Mouse (Mus musculus) CD4-positive, CD25-positive, alpha-beta regulatory T cell, adult 2 months (primary cell): ENCODE data around the gene Cdk14.
"Not testable (repeated sequence)": the region's sequence is repeated elsewhere in the genome, so short reads cannot be mapped to it uniquely, and the experiment has no call there.

Experiments used
- DNase-seq: peaks from one replicate; pipeline ENCODE4 v3.0.0-alpha.2; 2012; ENCODE audit warnings: low read depth, low spot score

Cdk14 gene

GRCm38 (mm10) chr5:5367550-5367949 is 52.6 kb downstream of the Cdk14 start:
- no peak for DNase-seq

- no peak for DNase-seq
Measured at GRCm38 (mm10) chr5:5365285-5366076, 54.6 kb downstream of the Cdk14 start.

DNA sequence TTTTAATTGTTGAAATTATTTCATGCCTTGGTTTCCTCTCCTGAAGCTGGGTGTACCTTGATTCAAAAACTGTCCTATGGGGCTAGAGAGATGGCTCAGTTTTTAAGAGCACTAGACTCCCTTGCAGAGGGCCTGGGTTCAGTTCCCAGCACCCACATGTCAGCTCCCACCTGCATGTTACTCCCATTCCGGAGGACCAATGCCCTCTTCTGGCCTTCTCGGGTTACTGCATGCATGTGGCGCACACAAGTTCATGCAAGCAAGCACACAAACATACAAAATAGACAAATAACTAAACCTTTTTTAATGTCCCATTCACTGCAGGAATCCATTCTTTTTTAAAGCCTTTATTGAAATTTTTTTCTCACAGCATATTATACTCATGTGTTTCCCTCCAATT is 58.4 kb downstream of the Cdk14 start:
- no peak for DNase-seq

DNA sequence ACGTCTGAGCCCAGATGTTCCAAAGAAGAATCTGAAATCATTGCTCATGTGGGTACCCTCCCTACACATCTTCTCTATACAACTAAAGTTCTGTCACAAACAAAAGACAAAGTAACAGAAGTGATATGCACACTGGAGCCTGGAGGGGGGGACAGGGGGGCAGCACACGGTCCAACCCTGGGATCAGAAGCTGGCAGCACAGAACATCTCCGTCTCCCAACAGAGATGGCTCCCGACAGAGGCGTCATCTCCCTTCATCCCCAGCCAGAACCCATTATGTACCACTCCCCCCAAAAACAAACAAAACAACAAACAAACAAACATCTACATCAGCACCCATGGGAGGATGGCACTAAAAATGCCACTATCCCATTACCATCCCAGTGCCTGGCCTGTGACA is 59.8 kb downstream of the Cdk14 start:
- DNase-seq = no peak

DNA sequence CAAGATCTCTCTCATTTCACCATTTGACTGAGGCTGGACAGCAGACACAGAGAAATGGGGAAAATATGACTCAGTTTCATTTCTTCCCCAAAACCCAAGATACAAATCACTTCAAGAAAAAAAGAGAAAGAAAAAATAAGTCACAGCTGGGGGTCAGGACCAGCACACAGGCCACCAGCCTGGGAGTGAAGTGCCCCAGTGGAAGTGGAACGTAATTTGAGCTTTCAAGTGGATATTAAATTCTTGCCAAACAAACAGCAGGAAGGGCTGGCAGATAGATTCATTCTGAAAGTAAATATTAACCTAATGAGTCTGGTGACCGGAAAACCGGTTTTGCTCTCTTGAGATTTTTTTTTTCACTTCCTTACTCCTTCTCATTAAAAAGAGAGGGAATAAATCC is 60.2 kb downstream of the Cdk14 start:
- DNase-seq = no peak

GRCm38 (mm10) chr5:5359370-5359769 is 60.7 kb downstream of the Cdk14 start:
- no peak for DNase-seq

GRCm38 (mm10) chr5:5358019-5358717 is 61.9 kb downstream of the Cdk14 start:
- DNase-seq = no peak

DNA sequence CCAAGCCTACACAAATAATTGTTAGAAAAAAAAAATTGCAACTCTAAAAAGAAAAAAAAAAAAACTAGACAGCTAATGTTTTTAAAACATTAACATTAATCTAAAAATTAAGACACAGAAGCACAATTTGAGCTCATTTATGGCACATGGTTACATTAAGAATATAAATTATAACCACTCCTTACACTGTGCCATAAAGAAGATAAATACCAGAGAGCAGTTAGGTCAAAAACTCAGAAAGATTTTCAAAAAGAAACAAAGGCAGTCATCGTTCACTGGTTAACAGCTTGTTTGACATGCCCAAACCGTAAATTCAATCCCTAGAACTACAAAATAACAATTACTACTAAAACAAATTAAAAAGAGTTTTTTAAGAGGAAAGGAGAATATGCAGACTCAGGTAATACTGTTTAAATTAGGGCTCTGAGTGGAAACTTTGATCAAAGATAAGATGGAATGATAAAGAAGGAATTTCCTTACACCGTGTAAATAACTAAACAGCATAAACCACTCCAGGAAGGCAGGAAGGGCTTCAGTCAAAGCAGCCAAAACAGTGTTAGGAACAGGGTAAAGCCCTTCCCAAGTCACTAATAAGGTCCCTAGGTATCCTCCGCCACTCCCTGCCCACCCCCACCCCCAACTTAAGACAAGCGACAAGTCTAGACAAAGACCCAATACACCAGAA is 65.3 kb downstream of the Cdk14 start:
- DNase-seq = no peak

DNA sequence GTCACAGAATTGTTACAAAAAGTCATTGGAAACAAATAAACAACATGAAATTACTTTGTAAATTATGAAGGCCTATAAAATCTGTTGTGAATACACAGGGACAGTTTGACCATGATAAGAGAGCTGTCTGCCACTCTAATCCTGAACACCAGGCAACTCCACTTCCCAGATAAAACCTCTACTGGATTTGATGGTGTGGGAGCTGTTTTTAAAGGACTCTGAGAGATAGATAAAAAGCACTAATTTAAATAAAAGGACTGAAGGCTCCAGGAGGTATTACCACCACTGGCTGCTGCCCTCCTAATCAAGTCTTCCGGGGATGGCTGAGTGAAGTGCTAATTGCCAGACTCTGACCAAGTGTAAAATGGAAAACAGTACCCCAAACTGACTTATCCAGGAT is 66.2 kb downstream of the Cdk14 start:
- no peak for DNase-seq

DNA sequence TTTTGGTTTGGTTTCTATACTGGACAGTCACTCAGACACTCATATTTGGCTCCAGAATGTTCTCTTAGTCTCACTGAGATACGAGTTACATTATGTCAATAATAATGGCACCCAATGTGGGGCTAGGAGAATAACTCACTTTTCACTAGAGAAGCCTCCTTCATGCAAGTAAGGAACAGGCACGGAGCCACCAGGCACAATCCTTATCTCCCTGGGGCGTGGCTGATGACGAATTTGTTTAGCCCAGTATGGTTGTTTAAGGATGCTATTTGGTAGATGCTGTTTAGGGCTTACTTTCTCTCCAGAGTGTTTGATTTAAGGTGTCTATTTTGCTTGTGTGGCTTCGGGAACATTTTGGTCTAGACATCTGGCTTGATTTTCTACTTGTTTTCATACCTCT is 75.5 kb downstream of the Cdk14 start:
- DNase-seq = no peak

- DNase-seq = no peak
Measured at GRCm38 (mm10) chr5:5343741-5344140, 76.4 kb downstream of the Cdk14 start.

DNA sequence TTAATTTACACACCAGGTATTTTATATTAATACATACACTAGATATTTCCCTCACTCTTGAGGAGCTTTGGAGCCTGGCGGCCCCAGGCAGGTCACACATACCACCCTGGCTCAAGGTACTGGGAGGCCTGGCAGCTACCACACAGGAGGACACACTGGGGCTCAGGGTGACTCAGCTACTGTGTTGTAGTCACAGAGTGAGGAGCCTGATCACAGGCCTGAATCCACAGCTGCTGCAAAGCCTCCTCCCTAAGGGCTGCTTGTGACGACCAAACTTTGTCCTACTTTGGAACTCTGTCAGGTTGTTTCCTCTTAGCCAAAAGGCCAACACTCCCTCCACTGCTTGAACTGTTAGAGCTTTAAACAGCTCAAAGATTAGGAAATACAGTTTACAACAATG is 76.8 kb downstream of the Cdk14 start:
- DNase-seq = no peak

DNA sequence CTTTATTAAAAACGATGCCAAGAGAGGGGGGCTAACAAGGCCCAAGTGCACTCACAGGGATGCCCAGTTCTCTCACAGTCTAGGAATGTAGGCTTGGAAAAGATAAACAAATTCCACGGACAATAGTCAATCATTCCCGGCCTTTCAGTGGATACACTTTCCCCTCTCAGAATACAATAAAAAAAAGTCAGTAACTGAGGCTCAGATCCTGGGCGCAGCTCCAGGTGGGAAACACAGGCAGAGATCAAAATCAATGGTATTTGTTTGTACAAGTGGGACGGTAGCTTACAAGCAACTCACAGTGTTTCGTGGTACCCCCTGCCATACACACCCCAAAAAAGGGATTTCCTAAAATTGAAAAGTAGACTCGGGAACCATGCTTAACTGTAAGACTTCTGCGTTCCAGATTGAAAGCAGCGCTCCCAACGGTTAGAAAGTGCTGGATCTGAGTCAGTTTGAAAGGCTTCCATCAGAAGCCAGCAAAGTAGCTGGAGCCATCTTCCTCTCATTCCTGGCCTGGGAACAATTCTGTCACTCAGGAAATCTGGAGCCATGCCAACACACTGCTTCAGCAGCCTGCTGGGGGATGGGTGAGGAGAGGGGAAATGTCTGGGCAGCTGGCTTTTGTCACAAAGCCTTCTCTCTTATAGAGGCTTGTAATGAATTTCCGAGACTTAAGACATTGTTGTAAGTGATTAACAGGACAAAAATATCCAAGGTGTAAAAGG is 77.5 kb downstream of the Cdk14 start:
- no peak for DNase-seq

GRCm38 (mm10) chr5:5341611-5342010 is 78.5 kb downstream of the Cdk14 start:
- DNase-seq = no peak

DNA sequence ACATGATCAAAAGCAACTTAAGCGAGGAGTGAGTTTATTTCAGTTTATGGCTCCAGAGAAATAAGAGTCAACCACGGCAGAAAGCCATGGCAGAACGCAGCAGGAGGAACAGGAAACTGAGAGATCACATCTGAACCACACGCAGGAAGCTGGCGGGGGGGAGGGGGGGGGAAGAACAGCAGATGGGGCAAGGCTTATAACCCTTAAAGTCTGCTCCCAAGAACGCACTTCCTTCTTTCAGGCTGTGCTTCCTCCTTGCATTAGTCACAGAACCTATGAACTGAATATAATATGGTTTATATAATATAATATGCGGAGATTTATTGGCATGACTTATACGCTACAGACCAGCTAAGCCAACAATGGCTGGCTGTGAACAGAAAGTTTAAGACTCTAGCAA is 86.2 kb downstream of the Cdk14 start:
- DNase-seq = no peak

DNA sequence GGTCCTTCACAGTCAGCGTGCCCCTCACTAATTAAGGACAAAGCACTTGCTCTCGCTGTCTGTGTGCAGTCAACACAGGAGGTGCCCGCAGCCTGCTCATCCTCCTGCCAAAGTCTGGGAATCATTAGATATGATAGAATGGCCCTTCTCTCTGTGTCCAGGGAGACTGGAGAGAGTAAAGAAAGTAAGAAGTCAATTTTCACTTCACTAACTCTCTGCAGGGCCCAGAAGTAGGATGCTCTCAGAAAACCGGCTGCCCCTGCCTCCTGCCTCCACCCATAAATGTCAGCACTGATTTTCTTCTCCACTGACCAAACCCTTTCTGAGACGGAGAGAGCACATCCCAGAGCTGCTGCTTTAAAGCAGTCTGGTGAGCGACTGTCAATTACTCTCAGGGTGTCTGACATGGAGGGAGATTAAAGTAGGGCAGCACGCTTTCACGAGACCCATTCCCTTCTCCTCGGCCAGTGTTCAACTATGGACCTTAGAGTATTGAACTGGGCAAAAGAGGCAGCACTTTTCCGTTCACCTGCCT is 89.1 kb downstream of the Cdk14 start:
- DNase-seq = no peak

GRCm38 (mm10) chr5:5329018-5329417 is 91.1 kb downstream of the Cdk14 start:
- DNase-seq = not testable (repeated sequence)

GRCm38 (mm10) chr5:5326716-5327115 is 93.4 kb downstream of the Cdk14 start:
- no peak for DNase-seq

GRCm38 (mm10) chr5:5322699-5323098 is 97.4 kb downstream of the Cdk14 start:
- no peak for DNase-seq

- DNase-seq = no peak
Measured at GRCm38 (mm10) chr5:5320506-5321181, 99.5 kb downstream of the Cdk14 start.

DNA sequence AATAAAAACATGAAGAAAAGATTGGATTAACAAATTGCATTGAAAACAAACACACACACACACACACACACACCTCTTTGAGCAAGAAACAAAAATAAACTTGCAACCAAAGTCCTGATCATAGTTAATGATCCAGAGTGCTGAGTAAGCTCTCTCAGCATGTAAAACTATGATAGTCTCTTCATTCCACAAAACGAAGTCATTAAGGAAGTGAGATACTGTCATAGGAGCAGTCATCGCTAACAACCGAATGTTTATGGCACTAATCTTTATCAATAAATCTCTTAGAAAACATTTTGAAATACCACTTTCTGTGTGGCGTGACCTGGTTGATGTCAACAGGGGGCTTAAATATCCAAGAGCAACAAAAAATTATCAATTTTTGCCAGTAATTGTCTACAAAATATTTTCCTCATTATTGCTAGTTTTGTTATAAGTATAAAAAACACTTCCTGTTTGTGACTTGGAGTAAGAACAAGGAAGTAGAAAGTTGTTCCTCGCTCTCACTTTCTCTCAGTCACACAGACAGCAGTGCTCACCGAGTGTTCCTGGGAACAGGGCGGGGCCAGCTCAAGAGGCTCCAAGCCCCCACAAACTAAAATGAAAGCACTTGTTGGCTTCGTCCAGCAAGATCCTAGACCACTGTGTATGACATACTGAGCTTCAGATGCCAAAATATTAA is 100.1 kb downstream of the Cdk14 start:
- DNase-seq = no peak
